Mouse (Mus musculus): Measurements from ENCODE around the gene Mapre3.

Mapre3 gene

GRCm38 (mm10) chr5:30913060-30913841 lies 98.8 kb downstream of the Mapre3 start, which contains the start of gene Emilin1:
TSS of gene Emilin1 (plus strand) at chr5:30913402.
- TF ChIP-seq NANOG (IDR thresholded peaks at IDR 0.05; ENCODE audit: borderline replicate concordance, low read length) = no peak
- TF ChIP-seq POU5F1 (IDR thresholded peaks at IDR 0.05; ENCODE audit: borderline replicate concordance, low read length) = no peak
- no peak for TF ChIP-seq CTCF (conservative IDR thresholded peaks at IDR 0.05; ENCODE audit: low read length)
- peak within 1 kb of the TSS; percentile 69 for H3K4me3 ChIP-seq (replicated peaks; ENCODE audit: low read length)
- H3K27me3 ChIP-seq (ENCODE audit: insufficient read depth, low read length) = 0 out of 2 replicates have a peak, but pooled peaks cover 4% of the 10 kb centered on the region
- no peaks in the 10 kb centered on the region for H3K36me3 ChIP-seq (ENCODE audit: insufficient read depth, low read length)
- peaks cover 74% of the 10 kb centered on the region for H3K4me1 ChIP-seq (replicated peaks; ENCODE audit: low read depth, low read length)
- H3K9me3 ChIP-seq (ENCODE audit: low read length) = no peaks in the 10 kb centered on the region

GRCm38 (mm10) chr5:30914101-30914635 lies 99.7 kb downstream of the Mapre3 start:
- peaks cover 74% of the 10 kb centered on the region for H3K4me1 ChIP-seq (replicated peaks; ENCODE audit: low read depth, low read length)
- no peaks in the 10 kb centered on the region for H3K9me3 ChIP-seq (ENCODE audit: low read length)
- peak overlapping the region; percentile 69 for H3K4me3 ChIP-seq (replicated peaks; ENCODE audit: low read length)
- H3K27me3 ChIP-seq (ENCODE audit: insufficient read depth, low read length) = 0 out of 2 replicates have a peak, but pooled peaks cover 4% of the 10 kb centered on the region
- TF ChIP-seq POU5F1 (IDR thresholded peaks at IDR 0.05; ENCODE audit: borderline replicate concordance, low read length) (no peak), NANOG (IDR thresholded peaks at IDR 0.05; ENCODE audit: borderline replicate concordance, low read length) (no peak), CTCF (conservative IDR thresholded peaks at IDR 0.05; ENCODE audit: low read length) (no peak)
- H3K36me3 ChIP-seq (ENCODE audit: insufficient read depth, low read length) = no peaks in the 10 kb centered on the region

- no peaks in the 10 kb centered on the region for H3K9me3 ChIP-seq (ENCODE audit: low read length)
- no peak overlapping the region for H3K4me3 ChIP-seq (replicated peaks; ENCODE audit: low read length)
- no peaks in the 10 kb centered on the region for H3K36me3 ChIP-seq (ENCODE audit: insufficient read depth, low read length)
- H3K27me3 ChIP-seq (ENCODE audit: insufficient read depth, low read length) = peaks cover 8% of the 10 kb centered on the region
- H3K4me1 ChIP-seq (replicated peaks; ENCODE audit: low read depth, low read length) = peaks cover 76% of the 10 kb centered on the region
- TF ChIP-seq NANOG (IDR thresholded peaks at IDR 0.05; ENCODE audit: borderline replicate concordance, low read length) = no peak
- no peak for TF ChIP-seq CTCF (conservative IDR thresholded peaks at IDR 0.05; ENCODE audit: low read length)
- TF ChIP-seq POU5F1 (IDR thresholded peaks at IDR 0.05; ENCODE audit: borderline replicate concordance, low read length) = no peak
These were observed 100.4 kb downstream of the Mapre3 start for GRCm38 (mm10) chr5:30914849-30915248.

GRCm38 (mm10) chr5:30915456-30915855 lies 101.0 kb downstream of the Mapre3 start:
- peak overlapping the region; percentile 49 for H3K4me3 ChIP-seq (replicated peaks; ENCODE audit: low read length)
- no peaks in the 10 kb centered on the region for H3K36me3 ChIP-seq (ENCODE audit: insufficient read depth, low read length)
- peaks cover 14% of the 10 kb centered on the region for H3K27me3 ChIP-seq (ENCODE audit: insufficient read depth, low read length)
- peaks cover 81% of the 10 kb centered on the region for H3K4me1 ChIP-seq (replicated peaks; ENCODE audit: low read depth, low read length)
- TF ChIP-seq POU5F1 (IDR thresholded peaks at IDR 0.05; ENCODE audit: borderline replicate concordance, low read length) = no peak
- TF ChIP-seq NANOG (IDR thresholded peaks at IDR 0.05; ENCODE audit: borderline replicate concordance, low read length) = no peak
- no peak for TF ChIP-seq CTCF (conservative IDR thresholded peaks at IDR 0.05; ENCODE audit: low read length)
- H3K9me3 ChIP-seq (ENCODE audit: low read length) = no peaks in the 10 kb centered on the region

Data from E14TG2a.4 (cell line).